Mouse (Mus musculus): ENCODE measurements around the gene 1700021F05Rik.

1700021F05Rik gene

DNA sequence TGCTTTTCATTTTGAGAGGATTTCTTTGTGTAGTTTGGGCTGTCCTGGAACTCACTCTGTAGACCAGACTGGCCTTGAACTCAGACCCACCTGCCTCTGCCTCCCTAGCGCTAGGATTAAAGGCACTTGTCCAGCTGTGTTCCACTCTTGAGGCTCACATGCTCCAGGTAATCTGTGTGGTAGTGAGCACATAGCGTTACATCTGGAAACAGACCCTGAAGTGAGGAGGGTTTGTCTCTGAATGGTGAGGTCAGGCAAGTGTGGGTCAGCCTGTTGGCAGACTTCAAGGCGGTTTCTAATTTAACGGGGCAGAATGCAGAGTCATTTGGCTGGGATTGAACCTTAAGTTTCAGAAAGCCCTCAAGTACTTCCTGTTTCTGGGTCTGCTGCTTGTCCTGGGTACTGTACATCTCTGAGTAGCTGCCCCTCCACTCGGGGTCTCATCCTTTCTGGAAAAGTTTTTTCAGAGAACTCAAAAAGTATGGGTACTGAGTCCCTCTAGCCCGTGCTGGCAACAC lies 55.0 kb downstream of the 1700021F05Rik start:
- DNase-seq (ENCODE audit: low spot score in 2 of 2) = no peak

DNA sequence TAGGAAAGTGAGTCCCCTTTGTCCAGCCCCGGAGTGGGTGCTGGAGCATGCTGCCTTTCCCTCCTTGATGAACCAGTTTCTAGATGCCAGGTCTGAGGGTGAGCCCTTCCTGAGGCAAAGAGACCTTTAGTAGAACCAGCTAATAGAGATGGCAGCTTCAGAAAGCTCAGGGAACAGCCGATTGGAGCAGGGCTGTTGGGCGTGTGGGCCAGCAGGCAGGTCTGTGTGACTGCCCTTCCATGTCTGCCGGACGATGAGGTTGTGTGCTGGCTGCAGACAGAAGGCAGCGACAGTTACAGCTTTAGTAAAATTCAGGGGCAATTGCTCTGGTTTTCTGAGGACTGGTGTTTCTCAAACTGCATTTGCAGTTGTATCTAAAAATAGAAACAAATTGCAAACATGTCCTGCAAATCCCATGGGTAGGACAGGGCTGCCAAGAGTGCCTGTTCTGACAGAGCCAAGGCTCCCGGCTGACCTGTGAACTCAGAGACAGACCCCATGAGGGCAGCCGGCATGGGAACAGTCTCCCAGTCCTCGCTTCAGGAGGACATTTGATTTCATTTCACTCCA lies 57.3 kb downstream of the 1700021F05Rik start:
- DNase-seq (ENCODE audit: low spot score in 2 of 2) = peak in 1 of 2 experiments; percentile 42

DNA sequence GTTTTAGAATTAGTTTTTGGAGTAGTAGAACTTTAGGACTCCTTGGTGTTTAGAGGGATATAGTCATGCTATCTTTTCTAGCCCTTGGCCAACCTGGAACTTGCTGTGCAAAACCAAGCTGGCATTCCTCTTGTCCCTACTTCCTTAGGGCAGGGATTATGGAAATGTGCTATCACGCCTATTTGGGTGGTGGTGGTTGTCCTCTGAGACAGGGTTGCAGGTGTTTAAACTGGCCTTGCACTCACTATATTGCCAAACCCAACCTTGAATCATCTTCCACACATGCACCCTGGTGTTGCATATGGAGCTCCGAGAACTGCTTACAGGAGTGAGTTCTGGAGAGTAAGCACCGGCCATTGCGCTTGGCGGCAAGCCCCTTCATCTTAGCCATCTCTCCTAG lies 58.8 kb downstream of the 1700021F05Rik start:
- DNase-seq (ENCODE audit: low spot score in 2 of 2) = no peak

DNA sequence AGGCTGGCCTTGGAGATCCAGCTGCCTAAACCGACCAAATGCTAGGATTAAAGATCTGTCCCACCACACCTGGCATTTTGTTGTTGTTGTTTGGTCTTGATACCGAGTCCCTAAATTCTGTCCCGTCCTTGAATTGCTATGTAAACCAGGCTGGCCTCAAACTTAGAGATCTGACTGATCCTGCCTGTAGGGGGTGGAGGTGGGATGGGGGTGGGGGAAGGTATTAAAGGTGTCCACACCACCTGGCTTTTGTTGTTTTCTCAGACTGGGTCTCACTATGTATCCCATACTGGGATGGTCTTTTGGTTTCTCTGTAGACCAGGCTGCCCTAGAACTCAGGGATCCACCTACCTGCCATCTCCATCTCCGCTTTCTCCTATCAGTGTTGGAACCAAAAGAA lies 59.6 kb downstream of the 1700021F05Rik start:
- DNase-seq (ENCODE audit: low spot score in 2 of 2) = no peak

GRCm38 (mm10) chr10:43480227-43480849 lies 60.5 kb downstream of the 1700021F05Rik start:
- no peak for DNase-seq (ENCODE audit: low spot score in 2 of 2)

DNA sequence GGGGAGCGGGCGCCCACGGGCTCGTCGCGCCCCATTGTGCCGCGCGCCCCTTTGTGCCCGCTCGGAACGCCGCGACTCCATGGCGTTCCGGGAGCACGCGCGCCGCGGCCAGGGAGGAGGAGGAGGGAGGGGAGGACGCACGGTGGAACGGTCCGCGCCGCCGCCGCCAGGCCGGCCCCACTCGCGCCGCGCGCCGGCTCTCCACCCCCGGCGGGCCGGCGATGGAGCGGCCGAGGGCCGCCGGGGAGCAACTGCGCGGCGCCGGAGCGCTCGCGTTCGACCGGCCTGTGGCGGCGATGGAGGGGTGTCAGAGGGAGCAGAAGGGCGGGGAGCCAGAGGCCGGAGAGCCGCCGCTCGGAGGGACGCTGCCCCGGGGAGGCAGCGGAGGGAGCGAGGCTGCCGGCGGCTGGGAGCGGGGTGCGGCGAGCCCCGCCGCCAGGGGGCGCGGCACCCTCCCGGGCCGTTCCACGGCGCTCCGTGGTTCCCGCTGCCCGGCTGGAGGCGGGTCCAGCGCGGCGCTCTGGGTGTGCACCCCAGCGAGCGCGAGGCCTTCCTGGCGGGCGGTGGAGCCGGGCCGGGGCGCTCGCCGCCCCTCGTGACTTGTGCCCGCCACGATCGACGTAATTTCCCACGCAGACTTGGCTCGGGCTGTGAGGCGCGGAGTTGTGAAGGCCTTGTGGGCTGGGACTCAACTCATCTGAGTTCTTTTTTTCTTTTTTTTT lies 61.2 kb downstream of the 1700021F05Rik start:
- DNase-seq (ENCODE audit: low spot score in 2 of 2) = peak; percentile 82 to 86

GRCm38 (mm10) chr10:43478751-43479435 lies 61.9 kb downstream of the 1700021F05Rik start, which contains the start of gene Bend3:
Gene Bend3, plus strand, starts transcription at chr10:43478831.
- DNase-seq (ENCODE audit: low spot score in 2 of 2) = peak; percentile 41 to 50

DNA sequence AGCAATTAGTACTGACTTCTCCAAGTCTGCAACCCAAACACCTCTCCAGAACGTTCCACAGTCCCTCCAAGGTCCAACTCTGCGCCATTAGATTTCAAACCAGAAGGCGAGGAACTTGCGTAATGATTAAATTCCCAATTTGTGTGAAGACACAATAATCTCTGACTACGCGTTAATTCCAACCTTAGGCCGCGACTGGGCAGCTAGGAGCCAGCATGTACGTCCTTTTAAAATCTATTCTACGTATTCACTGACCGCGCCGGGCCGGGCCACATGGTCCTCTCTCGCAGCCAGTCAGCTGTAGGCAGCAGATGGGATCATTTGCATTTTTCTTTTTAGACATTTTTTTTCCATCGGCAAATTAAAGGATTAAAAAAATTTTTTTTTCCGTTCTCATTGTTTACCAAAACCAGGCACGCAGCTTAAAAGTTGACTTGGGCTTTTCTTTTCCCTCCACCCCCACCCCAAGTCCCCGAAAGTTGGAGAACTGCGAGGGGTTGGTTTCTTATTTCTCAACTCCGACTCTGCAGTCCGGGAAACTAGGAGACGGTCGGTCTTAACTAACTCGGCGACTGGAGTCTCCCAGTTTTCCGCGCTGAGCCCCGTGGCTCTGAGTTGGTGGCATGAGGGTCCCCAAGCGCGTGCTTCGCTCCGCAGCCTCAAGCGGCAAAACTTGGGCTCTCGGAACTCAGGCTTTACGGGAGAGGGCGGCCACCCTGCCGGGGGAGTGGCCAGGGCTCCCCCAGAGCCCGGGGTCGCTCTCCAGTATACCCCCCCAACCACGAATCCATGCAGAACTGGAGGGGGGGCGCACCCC lies 62.7 kb downstream of the 1700021F05Rik start:
- DNase-seq (ENCODE audit: low spot score in 2 of 2) = peak; percentile 26 to 59

DNA sequence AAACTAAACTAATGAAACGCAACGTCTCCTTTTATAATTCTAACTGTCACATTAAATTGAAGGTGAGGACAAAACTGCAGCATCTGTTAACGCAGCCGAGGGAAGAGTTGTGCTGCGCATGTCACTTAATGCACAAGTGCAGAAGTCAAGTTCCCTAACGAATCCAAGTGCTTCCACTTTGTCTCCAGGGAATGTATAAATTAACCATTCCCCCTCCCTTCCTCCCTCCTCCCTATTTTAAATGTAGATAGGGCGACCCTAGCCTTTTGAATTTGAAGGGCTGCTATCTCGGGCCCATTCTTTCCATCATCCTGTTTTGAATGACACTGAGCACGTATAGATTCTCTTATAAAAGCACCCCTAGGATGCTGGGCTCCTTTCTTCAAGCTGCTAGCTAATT lies 63.3 kb downstream of the 1700021F05Rik start:
- no peak for DNase-seq (ENCODE audit: low spot score in 2 of 2)

DNA sequence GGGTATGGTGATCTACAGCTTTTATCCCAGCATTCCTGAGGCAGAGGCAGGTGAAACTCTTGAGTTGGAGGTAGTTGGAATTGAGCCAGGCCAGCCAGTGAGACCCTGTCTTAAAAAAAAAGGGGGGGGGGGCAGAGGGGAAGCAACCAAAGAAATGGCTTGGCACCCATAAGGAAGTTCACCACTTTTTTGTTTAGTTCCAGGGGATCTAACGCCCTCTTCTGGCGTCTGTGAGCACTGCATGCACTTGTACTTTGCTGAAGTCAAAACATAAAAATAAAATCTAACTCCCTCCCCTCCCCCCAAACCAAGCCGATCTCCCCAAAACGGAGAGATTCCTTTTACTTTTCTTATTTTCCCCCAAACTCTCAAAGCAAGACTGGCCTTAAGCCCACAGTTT lies 65.4 kb downstream of the 1700021F05Rik start:
- no peak for DNase-seq (ENCODE audit: low spot score in 2 of 2)

Data from urinary bladder, postnatal 36 days (tissue).